Mouse (Mus musculus) forebrain, embryonic 11.5 days (tissue): ENCODE results near the gene Ppp1r9a. TPM values are rescaled to one million over a fixed set of nuclear protein-coding genes. Genes with fewer than 3 reads are reported as not detected.
"Not testable (repeated sequence)": the region's sequence is repeated elsewhere in the genome, so short reads cannot be mapped to it uniquely, and the experiment has no call there.

ENCODE experiments used
- ATAC-seq: fragments of 200-750 bp; cut with Nextera tagmentation; replicated peaks from 2 replicates; pipeline ENCODE4 v1.8.0; 2017; ENCODE audit warnings: moderate TSS enrichment; ENCODE audit not compliant: low FRiP score
- DNase-seq: peaks from one replicate; pipeline ENCODE4 v3.0.0-alpha.2; 2017; ENCODE audit warnings: low spot score
- H3K27ac ChIP-seq: fragments of 300-500 bp; sonication (generic); 2 replicates; pipeline ENCODE4 v1.5.1; 2014; ENCODE audit warnings: low read depth, low read length
- H3K27me3 ChIP-seq: fragments of 300-500 bp; sonication (generic); 2 replicates; pipeline ENCODE4 v1.6.1; 2014; ENCODE audit warnings: mild to moderate bottlenecking, low read length, mixed read lengths; ENCODE audit not compliant: control insufficient read depth, insufficient read depth
- H3K36me3 ChIP-seq: fragments of 300-500 bp; sonication (generic); 2 replicates; pipeline ENCODE4 v1.6.1; 2014; ENCODE audit warnings: mild to moderate bottlenecking, low read length, moderate library complexity, mixed read lengths; ENCODE audit not compliant: control insufficient read depth, insufficient read depth
- H3K4me1 ChIP-seq: fragments of 300-500 bp; sonication (generic); replicated peaks from 2 replicates; pipeline ENCODE4 v1.6.1; 2014; ENCODE audit warnings: low read length, mixed read lengths; ENCODE audit not compliant: control insufficient read depth, insufficient read depth
- H3K4me2 ChIP-seq: fragments of 300-500 bp; sonication (generic); 2 replicates; pipeline ENCODE4 v1.6.1; 2014; ENCODE audit warnings: low read depth, mild to moderate bottlenecking, low read length, moderate library complexity, mixed read lengths; ENCODE audit not compliant: severe bottlenecking
- H3K4me3 ChIP-seq: fragments of 300-500 bp; sonication (generic); 2 replicates; pipeline ENCODE4 v1.5.1; 2014; ENCODE audit warnings: low read depth, low read length
- H3K9ac ChIP-seq: fragments of 300-500 bp; sonication (generic); 2 replicates; pipeline ENCODE4 v1.6.1; 2014; ENCODE audit warnings: low read length
- H3K9me3 ChIP-seq: fragments of 300-500 bp; sonication (generic); 2 replicates; pipeline ENCODE4 v1.6.1; 2016; ENCODE audit warnings: low read length, mixed read lengths; ENCODE audit not compliant: control insufficient read depth
- WGBS: fragments of 180-500 bp; shearing (Covaris S2); extraction: QIAGEN DNeasy Blood & Tissue Kit; methylation state at CpG from one replicate; pipeline ENCODE4 v1.1.7; 2014; 5-methylcytosine and 5-hydroxymethylcytosine counted together
- polyA plus RNA-seq: library from polyadenylated mRNA; unstranded; fragments of >200 nt; fragmentation: Nextera tagmentation; extraction: Ambion mirVana; gene quantifications from 2 replicates; pipeline ENCODE4 v1.2.1, GENCODE M21; 2014

The Ppp1r9a gene
- polyA plus RNA-seq, 1 experiment from 2014 or later, result 29.2 TPM

DNA sequence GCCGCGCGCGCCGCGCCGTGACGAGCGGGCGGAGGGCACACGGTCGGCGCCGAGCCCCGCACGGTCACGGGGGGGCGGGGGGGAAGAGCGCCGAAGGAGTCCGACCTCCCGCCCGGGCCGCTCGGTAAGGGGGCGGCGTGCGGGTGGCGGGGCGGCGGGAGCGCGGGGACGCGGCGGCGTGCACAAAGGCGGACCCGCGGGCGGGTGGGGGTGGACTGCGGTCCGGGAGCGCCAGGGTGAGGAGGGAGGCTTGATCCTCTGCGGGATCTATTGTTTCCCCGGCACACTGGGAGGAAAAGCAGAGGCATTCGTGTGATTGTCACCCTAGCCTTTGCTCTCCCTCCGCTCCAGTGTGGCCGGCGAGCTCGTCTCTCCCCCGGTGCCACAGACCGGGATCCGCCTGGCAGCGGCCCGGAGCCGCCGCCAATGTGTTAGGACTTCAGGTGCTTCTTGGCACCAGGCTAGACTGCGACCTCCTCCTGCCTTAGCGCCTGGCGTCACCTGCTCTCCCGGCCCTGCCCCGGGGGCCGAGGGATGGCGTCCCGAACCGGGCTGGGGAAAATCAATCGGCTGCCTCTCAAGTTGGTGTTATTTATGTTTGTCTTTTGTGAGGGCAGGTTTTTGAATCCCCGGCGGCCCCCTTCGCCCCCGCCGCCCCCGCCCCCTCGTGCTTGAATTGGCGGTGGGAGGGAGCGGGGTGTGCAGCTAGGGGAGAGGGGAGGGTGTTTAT lies 773 bp downstream of the Ppp1r9a start:
- peak overlapping the region; percentile 93 for H3K9ac ChIP-seq
- ATAC-seq (peak; percentile 83), DNase-seq (peak; percentile 82)
- H3K4me2 ChIP-seq, result peak overlapping the region; percentile 88
- no peaks in the 10 kb centered on the region for H3K9me3 ChIP-seq
- WGBS, result under 1% methylated on average over 58 of the region's 77 CpGs
- H3K4me3 ChIP-seq, result peak overlapping the region; percentile 75
- H3K36me3 ChIP-seq, result no peaks in the 10 kb centered on the region
- H3K4me1 ChIP-seq, result peaks cover 1% of the 10 kb centered on the region; the same call in 1 of the 2 replicates
- no peaks in the 10 kb centered on the region; the same call in 1 of the 2 replicates for H3K27me3 ChIP-seq
- H3K27ac ChIP-seq, result peak overlapping the region; percentile 93

DNA sequence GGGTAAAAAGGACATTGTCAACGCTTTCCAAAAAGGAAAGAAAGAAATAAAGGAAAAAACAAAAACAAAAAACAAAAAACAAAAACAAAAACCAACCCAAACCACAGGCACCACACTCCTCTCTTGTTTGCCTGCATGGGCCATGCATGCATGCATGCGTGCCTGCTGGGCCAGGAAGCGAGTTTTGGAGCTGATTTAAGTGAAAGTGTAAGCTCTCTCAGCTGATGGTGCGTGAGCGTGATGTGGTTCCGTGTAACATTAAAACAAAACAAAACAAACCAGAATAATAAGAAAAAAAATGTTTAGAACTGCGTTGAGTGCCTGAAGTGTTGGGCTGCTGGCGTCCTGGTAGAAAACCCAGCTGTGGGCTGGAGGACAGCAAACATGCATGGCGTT lies 1.3 kb downstream of the Ppp1r9a start:
- DNase-seq, result no peak
- Histone ChIP-seq H3K4me1 (peaks cover 1% of the 10 kb centered on the region; the same call in 1 of the 2 replicates), H3K27me3 (no peaks in the 10 kb centered on the region; the same call in 1 of the 2 replicates), H3K9ac (peak overlapping the region; percentile 93), H3K27ac (peak overlapping the region; percentile 93), H3K9me3 (no peaks in the 10 kb centered on the region), H3K4me2 (peak overlapping the region; percentile 88), H3K4me3 (peak overlapping the region; percentile 75), H3K36me3 (no peaks in the 10 kb centered on the region)
- WGBS, result 4% methylated on average over 9 of the region's 9 CpGs
- ATAC-seq, result peak; percentile 29; the same call in 1 of the 2 replicates

DNA sequence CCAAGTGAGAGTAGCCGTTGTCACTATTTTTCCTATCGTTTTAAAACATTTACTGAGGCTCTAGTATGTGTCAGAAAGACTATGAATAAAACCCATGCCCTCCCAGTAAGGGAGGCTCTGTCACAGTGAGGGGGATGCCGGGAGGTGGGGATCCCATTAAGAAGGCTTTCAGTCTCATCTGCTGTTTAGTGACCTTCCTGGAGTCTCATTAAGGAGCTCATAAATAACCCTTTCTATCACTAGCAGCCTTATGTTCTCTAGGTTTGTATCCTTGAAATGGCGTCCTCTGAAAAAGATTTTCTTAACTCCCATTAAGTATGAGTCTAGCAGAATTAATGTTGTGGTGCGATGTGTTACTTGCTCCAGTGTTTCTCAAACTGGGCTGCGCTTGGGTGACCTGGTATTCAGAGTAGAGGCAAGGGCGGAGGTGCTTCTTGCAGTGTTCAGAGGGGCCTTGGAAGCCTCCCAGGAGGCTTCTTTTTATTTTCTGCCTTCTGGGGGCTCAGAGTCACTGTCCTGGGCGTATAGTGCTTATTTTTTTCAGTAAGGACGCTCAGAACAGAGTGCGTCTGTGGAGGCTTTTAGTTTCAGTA lies 7.4 kb downstream of the Ppp1r9a start:
- no peak overlapping the region for H3K9ac ChIP-seq
- no peaks in the 10 kb centered on the region for H3K9me3 ChIP-seq
- H3K27me3 ChIP-seq, result no peaks in the 10 kb centered on the region; the same call in 1 of the 2 replicates
- no peaks in the 10 kb centered on the region for H3K36me3 ChIP-seq
- peaks cover 8% of the 10 kb centered on the region; the same call in 1 of the 2 replicates for H3K4me1 ChIP-seq
- ATAC-seq, result no peak
- 34% methylated on average over 10 of the region's 10 CpGs for WGBS
- H3K4me2 ChIP-seq, result no peak overlapping the region
- no peak for DNase-seq
- H3K4me3 ChIP-seq, result no peak overlapping the region
- H3K27ac ChIP-seq, result no peak overlapping the region

DNA sequence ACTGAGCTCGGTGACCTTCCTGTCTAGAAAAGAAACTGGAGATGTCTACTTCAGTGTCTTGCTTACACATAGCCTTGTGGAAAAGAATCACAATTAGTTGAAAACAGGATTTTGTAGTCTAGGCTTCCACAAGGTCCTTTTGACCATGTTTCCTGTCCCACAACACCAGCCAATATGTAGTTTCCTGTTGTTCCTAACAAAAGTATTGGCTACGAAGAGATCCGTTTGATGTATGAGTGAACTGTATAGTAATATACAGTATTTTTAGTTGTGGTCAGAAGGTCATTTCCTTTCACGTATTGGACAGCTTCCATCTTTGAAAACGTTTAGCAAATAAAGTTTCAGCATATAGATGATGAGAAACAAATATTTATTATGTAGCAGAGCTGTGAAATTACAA lies 15.8 kb downstream of the Ppp1r9a start:
- Histone ChIP-seq H3K9ac (no peak overlapping the region), H3K4me2 (no peak overlapping the region), H3K27me3 (no peaks in the 10 kb centered on the region), H3K9me3 (no peaks in the 10 kb centered on the region), H3K36me3 (no peaks in the 10 kb centered on the region), H3K4me1 (peaks cover 2% of the 10 kb centered on the region; the same call in 1 of the 2 replicates), H3K4me3 (no peak overlapping the region), H3K27ac (no peak overlapping the region)
- no peak for ATAC-seq
- WGBS, result 89% methylated on average over 5 of the region's 5 CpGs
- no peak for DNase-seq

DNA sequence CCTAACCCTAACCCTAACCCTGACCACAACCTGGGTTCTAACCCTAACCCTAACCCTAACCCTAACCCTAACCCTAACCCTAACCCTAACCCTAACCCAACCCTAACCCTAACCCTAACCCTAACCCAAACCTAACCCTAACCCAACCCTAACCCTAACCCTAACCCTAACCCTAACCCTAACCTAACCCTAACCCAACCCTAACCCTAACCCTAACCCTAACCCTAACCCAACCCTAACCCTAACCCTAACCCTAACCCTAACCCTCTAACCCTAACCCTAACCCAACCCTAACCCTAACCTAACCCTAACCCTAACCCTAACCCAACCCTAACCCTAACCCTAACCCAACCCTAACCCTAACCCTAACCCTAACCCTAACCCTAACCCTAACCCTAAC lies 21.1 kb downstream of the Ppp1r9a start:
- not testable (repeated sequence) for H3K27me3 ChIP-seq, H3K27ac ChIP-seq, H3K4me1 ChIP-seq, H3K4me2 ChIP-seq, DNase-seq, H3K9me3 ChIP-seq, H3K4me3 ChIP-seq, H3K9ac ChIP-seq, H3K36me3 ChIP-seq
- ATAC-seq, result peak; percentile 74

DNA sequence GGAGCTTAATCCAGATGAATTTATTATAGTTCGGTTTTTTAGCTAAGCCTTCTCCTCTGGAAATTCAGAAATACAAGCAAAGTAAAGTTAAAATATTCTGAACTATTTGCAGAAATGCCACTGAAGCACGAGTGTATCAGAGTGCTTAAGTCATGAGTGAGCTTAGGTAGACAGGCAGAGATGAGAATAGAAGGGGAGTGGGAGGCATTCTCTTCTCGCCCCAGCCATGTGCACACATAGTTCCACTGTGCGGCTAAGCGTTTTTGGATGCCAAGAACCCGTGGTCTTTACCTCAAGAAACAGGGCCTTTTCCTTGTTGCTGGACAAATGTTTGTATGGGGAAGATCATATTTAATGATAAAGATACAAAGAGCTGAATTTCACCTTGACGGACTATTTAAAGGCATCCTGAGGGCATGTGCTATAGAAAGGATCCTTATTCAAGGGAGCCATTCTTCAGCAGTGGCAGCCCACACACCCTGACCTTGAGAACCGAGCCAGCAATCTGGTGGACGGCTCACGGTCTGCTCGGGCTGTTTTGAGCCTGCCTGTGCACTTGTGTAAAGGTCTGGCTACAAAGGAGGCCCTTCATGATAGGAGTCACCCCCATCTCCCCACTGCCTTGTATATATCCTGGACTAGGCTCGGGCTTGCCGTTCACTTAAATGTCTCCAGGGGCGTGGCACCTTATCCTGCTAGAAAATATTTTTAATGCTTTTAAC lies 23.4 kb downstream of the Ppp1r9a start:
- DNase-seq (no peak), ATAC-seq (no peak)
- Histone ChIP-seq H3K4me3 (no peak overlapping the region), H3K27me3 (no peaks in the 10 kb centered on the region), H3K9ac (no peak overlapping the region), H3K9me3 (no peaks in the 10 kb centered on the region), H3K36me3 (no peaks in the 10 kb centered on the region), H3K27ac (no peak overlapping the region), H3K4me2 (no peak overlapping the region), H3K4me1 (no peaks in the 10 kb centered on the region)
- 82% methylated on average over 14 of the region's 14 CpGs for WGBS

DNA sequence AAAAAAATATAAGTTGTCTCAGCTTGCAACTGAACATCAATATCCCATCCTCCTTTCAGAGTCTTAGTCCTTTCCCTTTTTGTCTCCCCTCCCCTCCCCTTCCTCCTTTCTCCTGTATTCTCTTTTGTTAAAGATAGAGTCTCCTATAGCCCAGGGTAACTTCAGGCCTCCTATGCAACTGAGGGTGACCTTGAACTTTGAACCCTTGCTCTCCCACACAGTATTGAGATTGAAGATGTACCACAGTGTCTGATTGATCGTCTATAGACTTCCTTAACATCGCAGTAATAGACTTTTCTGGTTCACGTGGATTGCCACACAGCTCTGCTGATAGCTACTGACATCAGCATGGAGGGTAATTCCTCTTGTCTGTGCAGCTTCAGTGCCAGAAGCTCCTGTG lies 27.6 kb downstream of the Ppp1r9a start:
- no peaks in the 10 kb centered on the region for H3K4me1 ChIP-seq
- no peaks in the 10 kb centered on the region for H3K9me3 ChIP-seq
- no peak overlapping the region for H3K27ac ChIP-seq
- H3K9ac ChIP-seq, result no peak overlapping the region
- no peak overlapping the region for H3K4me2 ChIP-seq
- H3K4me3 ChIP-seq, result no peak overlapping the region
- no peak for ATAC-seq
- no peaks in the 10 kb centered on the region for H3K36me3 ChIP-seq
- no peaks in the 10 kb centered on the region for H3K27me3 ChIP-seq
- DNase-seq, result no peak
- WGBS, result 84% methylated on average over 3 of the region's 3 CpGs

DNA sequence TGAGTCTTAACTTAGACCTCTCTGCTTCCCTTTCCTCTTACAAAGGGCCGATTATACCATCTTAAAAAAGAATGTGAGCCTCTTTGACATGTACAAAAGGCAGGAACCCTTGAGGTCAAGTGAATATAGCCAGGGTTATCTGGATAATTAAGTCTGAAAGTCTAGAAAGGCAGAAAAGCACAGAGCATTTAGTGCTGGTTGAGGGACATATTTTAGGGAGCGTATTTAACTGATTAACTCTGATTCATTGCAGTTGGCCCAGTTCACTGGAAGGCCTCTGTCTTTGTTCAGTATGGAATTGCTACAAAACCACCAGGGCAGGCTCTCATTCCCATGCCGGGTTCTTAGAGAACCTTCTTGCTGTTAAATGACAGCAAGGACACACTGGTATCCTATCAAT lies 36.2 kb downstream of the Ppp1r9a start:
- Histone ChIP-seq H3K4me1 (peaks cover 5% of the 10 kb centered on the region; the same call in 1 of the 2 replicates), H3K9me3 (no peaks in the 10 kb centered on the region), H3K4me2 (no peak overlapping the region), H3K27me3 (no peaks in the 10 kb centered on the region), H3K27ac (no peak overlapping the region), H3K36me3 (no peaks in the 10 kb centered on the region), H3K4me3 (no peak overlapping the region), H3K9ac (no peak overlapping the region)
- DNase-seq (no peak), ATAC-seq (no peak; the same call in 1 of the 2 replicates)
- WGBS, result 7% methylated on average over 3 of the region's 3 CpGs
